Mouse (Mus musculus) ES-E14 (cell line): ENCODE data around the gene Tmem59. TPM values are rescaled to one million over a fixed set of nuclear protein-coding genes. Genes with fewer than 3 reads are reported as not detected.

Experiments used
- DNase-seq: peaks from one replicate; pipeline ENCODE4 v3.0.0-alpha.2; 2013; ENCODE audit warnings: low read depth, low spot score
- H3K27ac ChIP-seq: 2 replicates; pipeline ENCODE4 v1.5.1; 2012; ENCODE audit warnings: low read depth, mild to moderate bottlenecking, low read length, moderate library complexity, mixed read lengths; ENCODE audit not compliant: poor library complexity, insufficient read depth, severe bottlenecking
- H3K36me3 ChIP-seq: 2 replicates; pipeline ENCODE4 v1.6.1; 2012; ENCODE audit warnings: mild to moderate bottlenecking, low read length, moderate library complexity, mixed read lengths; ENCODE audit not compliant: control insufficient read depth, poor library complexity, insufficient read depth, severe bottlenecking
- H3K4me1 ChIP-seq, 2 experiments: fragments of 150-350 bp in 1 of 2; sonication (generic) in 1 of 2; 2 replicates each; pipeline ENCODE4 v1.6.1; 2012; ENCODE audit warnings: low read length in 2 of 2, mild to moderate bottlenecking in 1 of 2, mixed read lengths in 1 of 2; ENCODE audit not compliant: control insufficient read depth in 2 of 2, insufficient read depth in 2 of 2, poor library complexity in 1 of 2
- H3K4me3 ChIP-seq, 2 experiments: fragments of 150-350 bp in 1 of 2; sonication (generic) in 1 of 2; 2 replicates each; pipeline ENCODE4 v1.5.1; 2012; ENCODE audit warnings: low read length in 2 of 2, low read depth in 1 of 2, mild to moderate bottlenecking in 1 of 2, mixed read lengths in 1 of 2; ENCODE audit not compliant: insufficient read depth in 1 of 2, poor library complexity in 1 of 2, severe bottlenecking in 1 of 2
- H3K9ac ChIP-seq: 2 replicates; pipeline ENCODE4 v1.6.1; 2012; ENCODE audit warnings: low read depth, mild to moderate bottlenecking, low read length, mixed read lengths; ENCODE audit not compliant: poor library complexity, insufficient read depth, severe bottlenecking
- H3K9me3 ChIP-seq: fragments of 150-350 bp; sonication (generic); 2 replicates; pipeline ENCODE4 v1.6.1; 2012; ENCODE audit warnings: low read depth, mild to moderate bottlenecking, low read length; ENCODE audit not compliant: control insufficient read depth, insufficient read depth
- CHD2 ChIP-seq: IDR thresholded peaks from 2 replicates; pipeline ENCODE4 v1.6.1; 2014; ENCODE audit warnings: mild to moderate bottlenecking, low read depth, low read length, inconsistent platforms
- HCFC1 ChIP-seq: IDR thresholded peaks from 2 replicates; pipeline ENCODE4 v1.6.1; 2012; ENCODE audit warnings: low read length, inconsistent platforms, borderline replicate concordance; ENCODE audit not compliant: insufficient read depth
- MAFK ChIP-seq: IDR thresholded peaks from 2 replicates; pipeline ENCODE4 v1.6.1; 2014; ENCODE audit warnings: mild to moderate bottlenecking, low read depth, low read length, inconsistent platforms; ENCODE audit not compliant: insufficient read depth
- ZC3H11A ChIP-seq: IDR thresholded peaks from 2 replicates; pipeline ENCODE4 v1.6.1; 2012; ENCODE audit warnings: low read depth, mild to moderate bottlenecking, inconsistent platforms, low read length, borderline replicate concordance
- ZNF384 ChIP-seq: IDR thresholded peaks from 2 replicates; pipeline ENCODE4 v1.6.1; 2012; ENCODE audit warnings: low read depth, low read length, inconsistent platforms
- in situ Hi-C, 2 experiments: fragments of 600-800 bp; cut with MboI; formaldehyde crosslinking; loops; one replicate each; pipeline ENCODE4 v1.15.1; 2025; ENCODE audit warnings: low sequenced_read_pairs in 2 of 2, inconsistent platforms in 1 of 2; ENCODE audit not compliant: unreplicated experiment in 2 of 2
- total RNA-seq: library from RNA; depleted of rRNA; stranded (reverse); fragments of 300-350 nt; gene quantifications from 2 replicates; pipeline ENCODE4 v1.2.3, GENCODE M21; 2012

Gene Tmem59
- total RNA-seq, 1 experiment = 249 TPM

DNA sequence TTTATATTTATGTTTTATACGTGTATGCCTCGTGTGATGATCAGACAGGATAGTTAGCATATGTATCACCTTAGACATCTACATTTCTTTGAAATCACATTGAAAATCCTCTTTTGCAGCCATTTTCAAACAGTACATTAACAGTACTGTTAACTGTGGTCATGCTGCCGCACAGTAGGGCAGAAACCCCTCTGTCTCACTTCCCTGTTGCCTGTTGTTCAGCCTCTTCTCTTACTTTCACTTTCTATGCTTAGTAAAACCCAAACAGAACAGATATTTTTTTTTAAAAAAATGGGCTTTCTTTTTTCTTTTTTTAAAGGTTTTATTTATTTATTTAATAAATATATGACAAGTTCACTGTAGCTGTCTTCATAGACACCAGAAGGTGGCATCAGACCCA lies 15.6 kb downstream of the Tmem59 start:
- TF ChIP-seq ZNF384 (no peak), ZC3H11A (no peak)
- DNase-seq = no peak
- H3K9me3 ChIP-seq = no peaks in the 10 kb centered on the region
- H3K36me3 ChIP-seq = peaks cover 9% of the 10 kb centered on the region
- H3K27ac ChIP-seq = no peak overlapping the region
- H3K9ac ChIP-seq = no peak overlapping the region
- in situ Hi-C loops = no loop called here
- no peak overlapping the region for H3K4me3 ChIP-seq
- no peaks in the 10 kb centered on the region for H3K4me1 ChIP-seq

DNA sequence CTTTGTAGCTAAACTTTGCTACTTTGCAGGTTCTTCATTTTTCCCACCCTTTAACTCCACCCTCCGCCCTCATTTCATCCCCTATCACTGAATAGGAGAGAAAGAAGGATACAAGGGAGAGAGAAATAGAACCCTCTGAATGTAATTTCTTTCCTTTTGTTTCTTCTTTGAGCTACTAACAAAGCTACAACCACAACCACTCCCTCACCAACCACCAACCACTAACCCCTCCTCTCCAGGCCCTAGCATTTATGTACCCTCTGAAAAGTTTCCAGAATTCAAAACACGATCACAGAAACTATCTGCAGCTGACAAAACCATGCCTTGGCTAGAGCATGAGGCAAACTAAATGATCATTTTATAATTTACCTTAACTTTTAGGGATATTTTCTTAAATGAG lies 18.3 kb downstream of the Tmem59 start:
- TF ChIP-seq ZNF384 = no peak
- no peak for TF ChIP-seq MAFK
- TF ChIP-seq CHD2 = no peak
- no peak for TF ChIP-seq ZC3H11A
- no peak for TF ChIP-seq HCFC1

DNA sequence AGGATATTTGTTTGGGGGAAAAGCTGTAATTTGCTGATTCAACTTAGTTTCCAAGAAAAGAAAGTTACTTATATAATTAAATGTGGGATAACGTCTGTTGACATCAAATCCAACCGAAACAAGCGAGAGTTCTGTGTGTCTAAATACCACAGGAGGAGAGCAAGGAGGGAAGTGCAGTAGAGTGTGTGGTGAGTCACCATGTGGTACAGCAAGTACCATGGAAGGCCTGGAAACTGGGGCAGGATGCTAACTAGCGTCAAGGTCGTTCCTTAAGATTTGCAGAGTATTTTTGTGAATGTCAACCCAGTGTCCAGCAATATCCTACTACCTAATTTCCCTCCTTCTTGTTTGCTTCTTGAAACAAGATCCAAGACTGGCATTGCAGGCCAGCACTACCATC lies 19.9 kb downstream of the Tmem59 start:
- no peak for TF ChIP-seq HCFC1
- no peak for TF ChIP-seq MAFK
- no peak for TF ChIP-seq ZC3H11A
- TF ChIP-seq ZNF384 = no peak
- TF ChIP-seq CHD2 = no peak
- Histone ChIP-seq H3K9me3 (no peaks in the 10 kb centered on the region), H3K36me3 (peaks cover 25% of the 10 kb centered on the region), H3K4me1 (no peaks in the 10 kb centered on the region), H3K4me3 (no peak overlapping the region), H3K9ac (no peak overlapping the region), H3K27ac (no peak overlapping the region)
- in situ Hi-C loops = no loop called here
- no peak for DNase-seq

More for the DNA sequence above, 18.3 kb downstream of the Tmem59 start:
- Histone ChIP-seq H3K9ac (no peak overlapping the region), H3K4me3 (no peak overlapping the region), H3K9me3 (no peaks in the 10 kb centered on the region), H3K36me3 (peaks cover 21% of the 10 kb centered on the region), H3K27ac (no peak overlapping the region), H3K4me1 (no peaks in the 10 kb centered on the region)
- in situ Hi-C loops = no loop called here
- DNase-seq = no peak

DNA sequence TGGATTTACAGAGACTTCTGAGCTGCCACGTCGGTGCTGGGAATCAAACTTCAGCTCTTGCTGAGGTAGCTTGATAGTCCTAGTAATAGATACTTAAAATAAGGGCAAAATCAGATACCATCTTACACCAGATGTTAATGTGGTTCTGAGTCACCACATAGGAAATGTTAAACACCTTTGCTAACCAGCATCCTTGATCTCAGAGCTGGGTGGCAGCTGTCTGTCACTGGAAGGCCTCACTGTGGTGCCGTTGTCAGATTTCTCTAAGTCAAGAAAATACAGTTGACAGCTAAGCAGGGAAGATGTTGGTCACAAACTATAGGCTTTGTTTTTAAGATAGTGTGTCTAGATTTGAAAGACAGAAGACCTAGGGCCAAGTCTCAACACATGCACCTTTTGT lies 23.6 kb downstream of the Tmem59 start:
- no peaks in the 10 kb centered on the region for H3K4me1 ChIP-seq
- H3K4me3 ChIP-seq = no peak overlapping the region
- in situ Hi-C loops = no loop called here
- H3K9ac ChIP-seq = no peak overlapping the region
- H3K9me3 ChIP-seq = no peaks in the 10 kb centered on the region
- no peak overlapping the region for H3K27ac ChIP-seq
- no peak for DNase-seq
- peaks cover 22% of the 10 kb centered on the region for H3K36me3 ChIP-seq
- TF ChIP-seq MAFK = no peak
- TF ChIP-seq HCFC1 = no peak
- TF ChIP-seq ZC3H11A = no peak
- no peak for TF ChIP-seq ZNF384
- no peak for TF ChIP-seq CHD2

DNA sequence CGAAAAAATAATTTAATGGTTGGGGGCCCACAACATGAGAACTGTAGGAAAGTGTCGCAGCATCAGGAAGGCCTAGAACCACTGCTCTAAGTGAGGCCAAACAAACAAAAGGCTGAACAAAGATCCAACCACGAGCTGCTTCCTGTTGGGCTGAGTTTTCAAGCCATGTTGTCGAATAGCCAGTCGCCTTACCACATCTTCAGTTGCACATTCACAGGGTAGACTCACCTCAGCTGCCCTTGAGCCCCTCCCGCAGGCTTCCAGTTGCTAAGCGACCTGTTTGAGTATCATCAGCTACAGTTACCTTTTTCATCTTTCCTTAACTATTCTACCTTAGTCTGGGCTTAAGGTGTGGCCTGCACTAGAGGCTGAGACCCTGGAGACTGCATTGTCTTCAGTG lies 24.8 kb downstream of the Tmem59 start:
- no peak overlapping the region for H3K4me3 ChIP-seq
- no peak for TF ChIP-seq MAFK
- TF ChIP-seq ZC3H11A = no peak
- no peak for TF ChIP-seq HCFC1
- no peak for TF ChIP-seq CHD2
- TF ChIP-seq ZNF384 = no peak
- H3K9me3 ChIP-seq = no peaks in the 10 kb centered on the region
- H3K4me1 ChIP-seq = no peaks in the 10 kb centered on the region
- in situ Hi-C loops = no loop called here
- DNase-seq = no peak
- H3K36me3 ChIP-seq = peaks cover 20% of the 10 kb centered on the region
- no peak overlapping the region for H3K27ac ChIP-seq
- no peak overlapping the region for H3K9ac ChIP-seq
